Mouse (Mus musculus) erythroblast, embryonic 14.5 days (primary cell): Measurements from ENCODE around the gene Agap1.

Experiments used
- GATA1 ChIP-seq: IDR thresholded peaks from 2 replicates; pipeline ENCODE4 v1.6.1; 2012; ENCODE audit warnings: low read length, inconsistent platforms, mixed read lengths
- TAL1 ChIP-seq: IDR thresholded peaks from 3 replicates; pipeline ENCODE4 v1.6.1; 2012; ENCODE audit warnings: low read length, inconsistent platforms, mixed read lengths

DNA sequence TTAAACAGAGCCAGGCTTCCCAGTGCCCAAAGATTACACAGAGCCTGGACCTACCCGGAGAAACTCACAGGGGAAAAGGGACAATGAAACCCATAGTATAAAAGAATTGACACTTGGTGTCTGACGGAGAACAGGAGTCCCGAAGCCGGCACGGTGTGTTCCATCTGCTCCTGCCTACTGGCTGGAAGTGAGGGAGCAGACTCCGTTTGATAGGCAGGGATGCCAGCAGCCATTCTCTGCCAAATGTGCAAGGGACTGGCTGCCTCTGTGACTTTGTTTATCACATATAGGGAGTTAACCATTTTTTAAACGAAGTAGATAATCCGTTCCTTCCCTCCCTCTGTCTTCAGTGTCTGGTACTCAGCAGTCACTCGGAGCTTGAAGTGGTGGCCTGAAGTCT, 214.0 kb downstream of the Agap1 start:
- TF ChIP-seq TAL1: no peak
- TF ChIP-seq GATA1: no peak
